Mouse (Mus musculus) brain, adult 10 weeks (tissue): ENCODE results near the gene Rara. TPM values are rescaled to one million over a fixed set of nuclear protein-coding genes. Genes with fewer than 3 reads are reported as not detected.

Experiments used
- polyA plus RNA-seq: library from polyadenylated mRNA; stranded (reverse); fragments of 350-450 nt; fragmentation: Illumina TruSeq; extraction: RNeasy Lipid Tissue Mini Kit (QIAGEN cat#74804); gene quantifications from one replicate; pipeline ENCODE4 v1.2.3, GENCODE M21; 2015; ENCODE audit warnings: low read depth, low replicate concordance

Gene Rara
- polyA plus RNA-seq = 7.5 TPM

GRCm38 (mm10) chr11:98927438-98928076 is at the start of gene Rara:
Gene Rara, plus strand, starts transcription at chr11:98927818.

GRCm38 (mm10) chr11:98907437-98908173 is 20.0 kb upstream of the Rara start, which contains the start of gene Cdc6:
Gene Cdc6, plus strand, starts transcription at chr11:98907801.

GRCm38 (mm10) chr11:98982773-98983133 is 55.1 kb downstream of the Rara start, which contains the start of gene Gjd3:
Gene Gjd3, minus strand, starts transcription at chr11:98983016.

GRCm38 (mm10) chr11:99023500-99024467 is 96.2 kb downstream of the Rara start, which contains the start of gene Top2a:
Gene Top2a, minus strand, starts transcription at chr11:99024189.

Other genes with a start within 250 kb of the Rara start
- gene Psmd3, start 245.3 kb upstream of the Rara start, polyA plus RNA-seq = 113 TPM
- not detected for gene Csf3, start 226.6 kb upstream of the Rara start, polyA plus RNA-seq
- gene Med24, start 198.4 kb upstream of the Rara start, polyA plus RNA-seq = 76.2 TPM
- gene Thra, start 187.2 kb upstream of the Rara start, polyA plus RNA-seq = 652 TPM
- gene Nr1d1, start 152.5 kb upstream of the Rara start, polyA plus RNA-seq = 59.3 TPM
- 117 TPM for gene Msl1, start 132.3 kb upstream of the Rara start, polyA plus RNA-seq
- gene Casc3, start 122.9 kb upstream of the Rara start, polyA plus RNA-seq = 37.6 TPM
- 89.1 TPM for gene Rapgefl1, start 91.0 kb upstream of the Rara start, polyA plus RNA-seq
- 28.1 TPM for gene Wipf2, start 64.2 kb upstream of the Rara start, polyA plus RNA-seq
- 0.74 TPM for gene Cdc6, start 20.0 kb upstream of the Rara start, polyA plus RNA-seq
- not detected for gene Gjd3, start 55.2 kb downstream of the Rara start, polyA plus RNA-seq
- 0.95 TPM for gene Top2a, start 96.4 kb downstream of the Rara start, polyA plus RNA-seq
- gene Igfbp4, start 113.4 kb downstream of the Rara start, polyA plus RNA-seq = 75.5 TPM
- gene Tns4, start 161.5 kb downstream of the Rara start, polyA plus RNA-seq = 0.18 TPM
- gene Ccr7, start 227.3 kb downstream of the Rara start, polyA plus RNA-seq = not detected